Mouse (Mus musculus): ENCODE data around the gene Col28a1. TPM values are rescaled to one million over a fixed set of nuclear protein-coding genes. Genes with fewer than 3 reads are reported as not detected.
A peak's percentile ranks its signal among the peaks of the same experiment; 100 is the strongest.

The Col28a1 gene
- 0.09 TPM in 1 of 2 replicates, not detected in the other for polyA plus RNA-seq (2016; fragmentation: Nextera tagmentation; extraction: Ambion mirVana)

GRCm38 (mm10) chr6:8192517-8192916 is at the start of gene Col28a1:
Col28a1 (minus strand) TSS chr6:8192617.
- Histone ChIP-seq H3K4me1 (replicated peaks) (no peaks in the 10 kb centered on the region), H3K4me2 (no peak within 1 kb of the TSS), H3K36me3 (no peaks in the 10 kb centered on the region), H3K27me3 (replicated peaks) (no peaks in the 10 kb centered on the region), H3K4me3 (no peak within 1 kb of the TSS), H3K9ac (no peak within 1 kb of the TSS), H3K9me3 (replicated peaks) (peaks cover 9% of the 10 kb centered on the region), H3K27ac (ENCODE audit: poor library complexity, severe bottlenecking) (no peak within 1 kb of the TSS)
- no peak for ATAC-seq (ENCODE audit: insufficient number of reproducible peaks, low FRiP score)

- H3K4me2 ChIP-seq = no peak overlapping the region
- H3K9me3 ChIP-seq (replicated peaks) = no peaks in the 10 kb centered on the region
- no peak overlapping the region for H3K9ac ChIP-seq
- peaks cover 43% of the 10 kb centered on the region for H3K36me3 ChIP-seq
- no peaks in the 10 kb centered on the region for H3K4me1 ChIP-seq (replicated peaks)
- WGBS = 90% methylated on average over 3 of the region's 3 CpGs
- no peaks in the 10 kb centered on the region for H3K27me3 ChIP-seq (replicated peaks)
- no peak overlapping the region for H3K27ac ChIP-seq (ENCODE audit: poor library complexity, severe bottlenecking)
- no peak for ATAC-seq (ENCODE audit: insufficient number of reproducible peaks, low FRiP score)
- no peak overlapping the region for H3K4me3 ChIP-seq
These were observed 36.2 kb upstream of the Col28a1 start for GRCm38 (mm10) chr6:8228596-8228995.

- ATAC-seq (ENCODE audit: insufficient number of reproducible peaks, low FRiP score) = no peak
- no peak overlapping the region for H3K4me2 ChIP-seq
- H3K4me1 ChIP-seq (replicated peaks) = no peaks in the 10 kb centered on the region
- no peak overlapping the region for H3K27ac ChIP-seq (ENCODE audit: poor library complexity, severe bottlenecking)
- H3K9ac ChIP-seq = no peak overlapping the region
- H3K9me3 ChIP-seq (replicated peaks) = no peaks in the 10 kb centered on the region
- no peaks in the 10 kb centered on the region for H3K27me3 ChIP-seq (replicated peaks)
- 83% methylated on average over 3 of the region's 3 CpGs for WGBS
- no peak overlapping the region for H3K4me3 ChIP-seq
- peaks cover 33% of the 10 kb centered on the region for H3K36me3 ChIP-seq
These were observed 34.6 kb upstream of the Col28a1 start for GRCm38 (mm10) chr6:8227035-8227434.

GRCm38 (mm10) chr6:8210661-8211060 is 18.2 kb upstream of the Col28a1 start:
- H3K27me3 ChIP-seq (replicated peaks) = no peaks in the 10 kb centered on the region
- H3K9ac ChIP-seq = no peak overlapping the region
- H3K4me1 ChIP-seq (replicated peaks) = peaks cover 12% of the 10 kb centered on the region
- no peak overlapping the region for H3K27ac ChIP-seq (ENCODE audit: poor library complexity, severe bottlenecking)
- ATAC-seq (ENCODE audit: insufficient number of reproducible peaks, low FRiP score) = no peak
- peaks cover 11% of the 10 kb centered on the region for H3K36me3 ChIP-seq
- peak overlapping the region; percentile 33 for H3K4me2 ChIP-seq
- no peak overlapping the region for H3K4me3 ChIP-seq
- WGBS = 85% methylated on average over 3 of the region's 3 CpGs
- H3K9me3 ChIP-seq (replicated peaks) = no peaks in the 10 kb centered on the region

GRCm38 (mm10) chr6:8209866-8210186 is 17.4 kb upstream of the Col28a1 start:
- peaks cover 3% of the 10 kb centered on the region for H3K36me3 ChIP-seq
- peak overlapping the region; percentile 67 for H3K4me3 ChIP-seq
- WGBS = 10% methylated on average over 10 of the region's 10 CpGs
- no peaks in the 10 kb centered on the region for H3K27me3 ChIP-seq (replicated peaks)
- peak overlapping the region; percentile 57 for H3K4me2 ChIP-seq
- no peaks in the 10 kb centered on the region for H3K9me3 ChIP-seq (replicated peaks)
- peak overlapping the region; percentile 82 for H3K9ac ChIP-seq
- ATAC-seq (ENCODE audit: insufficient number of reproducible peaks, low FRiP score) = no peak
- peak overlapping the region; percentile 89; the same call in 1 of the 2 replicates for H3K27ac ChIP-seq (ENCODE audit: poor library complexity, severe bottlenecking)
- peaks cover 12% of the 10 kb centered on the region for H3K4me1 ChIP-seq (replicated peaks)

- ATAC-seq (ENCODE audit: insufficient number of reproducible peaks, low FRiP score) = peak; percentile 98
- under 1% methylated on average over 87 of the region's 90 CpGs for WGBS
- Histone ChIP-seq H3K4me1 (replicated peaks) (peaks cover 12% of the 10 kb centered on the region), H3K27me3 (replicated peaks) (no peaks in the 10 kb centered on the region), H3K9me3 (replicated peaks) (no peaks in the 10 kb centered on the region), H3K27ac (ENCODE audit: poor library complexity, severe bottlenecking) (peak within 1 kb of the TSS; percentile 89), H3K36me3 (no peaks in the 10 kb centered on the region), H3K9ac (peak within 1 kb of the TSS; percentile 82), H3K4me3 (peak within 1 kb of the TSS; percentile 67), H3K4me2 (peak within 1 kb of the TSS; percentile 57)
These were observed 16.8 kb upstream of the Col28a1 start, which contains the start of gene Mios for GRCm38 (mm10) chr6:8209047-8209865. Mios (plus strand) TSS chr6:8209222.

GRCm38 (mm10) chr6:8189917-8190316 is 2.5 kb downstream of the Col28a1 start:
- no peaks in the 10 kb centered on the region for H3K36me3 ChIP-seq
- no peaks in the 10 kb centered on the region for H3K4me1 ChIP-seq (replicated peaks)
- no peak overlapping the region for H3K9ac ChIP-seq
- no peaks in the 10 kb centered on the region for H3K27me3 ChIP-seq (replicated peaks)
- no peaks in the 10 kb centered on the region for H3K9me3 ChIP-seq (replicated peaks)
- H3K4me3 ChIP-seq = no peak overlapping the region
- WGBS = 42% methylated on average over 3 of the region's 3 CpGs
- H3K27ac ChIP-seq (ENCODE audit: poor library complexity, severe bottlenecking) = no peak overlapping the region
- no peak overlapping the region for H3K4me2 ChIP-seq
- no peak for ATAC-seq (ENCODE audit: insufficient number of reproducible peaks, low FRiP score)

- no peak overlapping the region for H3K4me2 ChIP-seq
- no peak overlapping the region for H3K9ac ChIP-seq
- no peaks in the 10 kb centered on the region for H3K27me3 ChIP-seq (replicated peaks)
- no peaks in the 10 kb centered on the region for H3K4me1 ChIP-seq (replicated peaks)
- no peak overlapping the region for H3K4me3 ChIP-seq
- 77% methylated on average over 3 of the region's 3 CpGs for WGBS
- no peaks in the 10 kb centered on the region for H3K36me3 ChIP-seq
- ATAC-seq (ENCODE audit: insufficient number of reproducible peaks, low FRiP score) = no peak
- no peaks in the 10 kb centered on the region for H3K9me3 ChIP-seq (replicated peaks)
- H3K27ac ChIP-seq (ENCODE audit: poor library complexity, severe bottlenecking) = no peak overlapping the region
These were observed 3.7 kb downstream of the Col28a1 start for GRCm38 (mm10) chr6:8188599-8189233.

GRCm38 (mm10) chr6:8178397-8178941 is 13.9 kb downstream of the Col28a1 start:
- no peaks in the 10 kb centered on the region for H3K27me3 ChIP-seq (replicated peaks)
- no peaks in the 10 kb centered on the region for H3K36me3 ChIP-seq
- H3K4me1 ChIP-seq (replicated peaks) = peaks cover 14% of the 10 kb centered on the region
- ATAC-seq (ENCODE audit: insufficient number of reproducible peaks, low FRiP score) = no peak
- 33% methylated on average over 10 of the region's 10 CpGs for WGBS
- H3K4me2 ChIP-seq = peak overlapping the region; percentile 44
- H3K9me3 ChIP-seq (replicated peaks) = peaks cover 4% of the 10 kb centered on the region; the same call in 1 of the 2 replicates
- H3K4me3 ChIP-seq = no peak overlapping the region
- H3K9ac ChIP-seq = no peak overlapping the region
- H3K27ac ChIP-seq (ENCODE audit: poor library complexity, severe bottlenecking) = no peak overlapping the region

- Histone ChIP-seq H3K27me3 (replicated peaks) (no peaks in the 10 kb centered on the region), H3K4me1 (replicated peaks) (peaks cover 14% of the 10 kb centered on the region), H3K27ac (ENCODE audit: poor library complexity, severe bottlenecking) (no peak overlapping the region), H3K9ac (no peak overlapping the region), H3K9me3 (replicated peaks) (no peaks in the 10 kb centered on the region), H3K4me3 (no peak overlapping the region), H3K4me2 (no peak overlapping the region), H3K36me3 (no peaks in the 10 kb centered on the region)
- no peak for ATAC-seq (ENCODE audit: insufficient number of reproducible peaks, low FRiP score)
- 83% methylated on average over 2 of the region's 2 CpGs for WGBS
These were observed 16.3 kb downstream of the Col28a1 start for GRCm38 (mm10) chr6:8176116-8176515.

GRCm38 (mm10) chr6:8175346-8175745 is 17.1 kb downstream of the Col28a1 start:
- no peaks in the 10 kb centered on the region for H3K9me3 ChIP-seq (replicated peaks)
- H3K9ac ChIP-seq = no peak overlapping the region
- H3K36me3 ChIP-seq = no peaks in the 10 kb centered on the region
- 89% methylated on average over 7 of the region's 7 CpGs for WGBS
- no peak for ATAC-seq (ENCODE audit: insufficient number of reproducible peaks, low FRiP score)
- H3K27me3 ChIP-seq (replicated peaks) = no peaks in the 10 kb centered on the region
- H3K4me1 ChIP-seq (replicated peaks) = peaks cover 14% of the 10 kb centered on the region
- no peak overlapping the region for H3K4me3 ChIP-seq
- no peak overlapping the region for H3K4me2 ChIP-seq
- H3K27ac ChIP-seq (ENCODE audit: poor library complexity, severe bottlenecking) = no peak overlapping the region

All from heart, embryonic 12.5 days (tissue).